Mouse (Mus musculus) lung, embryonic 16.5 days (tissue): ENCODE results near the gene Cox6a1. TPM values are rescaled to one million over a fixed set of nuclear protein-coding genes. Genes with fewer than 3 reads are reported as not detected.

Experiments used
- ATAC-seq: fragments of 200-750 bp; cut with Nextera tagmentation; 2 replicates; pipeline ENCODE4 v1.8.0; 2017; ENCODE audit warnings: low read depth, mild to moderate bottlenecking, moderate library complexity
- H3K27ac ChIP-seq: fragments of 300-500 bp; sonication (generic); 2 replicates; pipeline ENCODE4 v1.5.1; 2014; ENCODE audit warnings: mild to moderate bottlenecking, control low read depth, low read length
- H3K27me3 ChIP-seq: fragments of 300-500 bp; sonication (generic); 2 replicates; pipeline ENCODE4 v1.6.1; 2014; ENCODE audit warnings: low read depth, low read length, mixed read lengths; ENCODE audit not compliant: control insufficient read depth, insufficient read depth
- H3K36me3 ChIP-seq: fragments of 300-500 bp; sonication (generic); 2 replicates; pipeline ENCODE4 v1.6.1; 2014; ENCODE audit warnings: low read length; ENCODE audit not compliant: control insufficient read depth, insufficient read depth
- H3K4me1 ChIP-seq: fragments of 300-500 bp; sonication (generic); replicated peaks from 2 replicates; pipeline ENCODE4 v1.6.1; 2014; ENCODE audit warnings: low read length, mixed read lengths; ENCODE audit not compliant: control insufficient read depth, insufficient read depth
- H3K4me2 ChIP-seq: fragments of 300-500 bp; sonication (generic); 2 replicates; pipeline ENCODE4 v1.6.1; 2014; ENCODE audit warnings: low read depth, low read length, control low read depth
- H3K4me3 ChIP-seq: fragments of 300-500 bp; sonication (generic); 2 replicates; pipeline ENCODE4 v1.5.1; 2014; ENCODE audit warnings: mild to moderate bottlenecking, low read length, control low read depth
- H3K9ac ChIP-seq: fragments of 300-500 bp; sonication (generic); 2 replicates; pipeline ENCODE4 v1.6.1; 2014; ENCODE audit warnings: low read length, control low read depth
- H3K9me3 ChIP-seq: fragments of 300-500 bp; sonication (generic); 2 replicates; pipeline ENCODE4 v1.6.1; 2016; ENCODE audit warnings: low read length; ENCODE audit not compliant: control insufficient read depth
- WGBS: fragments of 180-500 bp; shearing (Covaris S2); extraction: QIAGEN DNeasy Blood & Tissue Kit; methylation state at CpG from one replicate; pipeline ENCODE4 v1.1.7; 2014; 5-methylcytosine and 5-hydroxymethylcytosine counted together
- polyA plus RNA-seq: library from polyadenylated mRNA; unstranded; fragments of >200 nt; fragmentation: Nextera tagmentation; extraction: Ambion mirVana; gene quantifications from 2 replicates; pipeline ENCODE4 v1.2.1, GENCODE M21; 2015

Gene Cox6a1
- polyA plus RNA-seq, 1 experiment from 2014 or later = 937 TPM

- Histone ChIP-seq H3K4me3 (no peak overlapping the region), H3K9ac (no peak overlapping the region), H3K4me2 (no peak overlapping the region), H3K27me3 (no peaks in the 10 kb centered on the region), H3K4me1 (peaks cover 14% of the 10 kb centered on the region), H3K27ac (no peak overlapping the region), H3K36me3 (peaks cover 37% of the 10 kb centered on the region), H3K9me3 (no peaks in the 10 kb centered on the region)
- 69% methylated on average over 9 of the region's 9 CpGs for WGBS
- ATAC-seq = no peak
Measured at GRCm38 (mm10) chr5:115330955-115331354, 17.8 kb downstream of the Cox6a1 start.

GRCm38 (mm10) chr5:115327610-115328548 lies 20.9 kb downstream of the Cox6a1 start:
- H3K36me3 ChIP-seq = peaks cover 13% of the 10 kb centered on the region
- under 1% methylated on average over 50 of the region's 55 CpGs for WGBS
- H3K27ac ChIP-seq = peak overlapping the region; percentile 86
- H3K4me2 ChIP-seq = peak overlapping the region; percentile 72
- H3K9me3 ChIP-seq = no peaks in the 10 kb centered on the region
- peak; percentile 13; the same call in 1 of the 2 replicates for ATAC-seq
- H3K27me3 ChIP-seq = no peaks in the 10 kb centered on the region
- H3K9ac ChIP-seq = peak overlapping the region; percentile 94
- peaks cover 16% of the 10 kb centered on the region for H3K4me1 ChIP-seq
- peak overlapping the region; percentile 90 for H3K4me3 ChIP-seq

GRCm38 (mm10) chr5:115326875-115327609 lies 21.7 kb downstream of the Cox6a1 start, which contains the start of gene Srsf9:
Srsf9 (plus strand) TSS chr5:115327177.
- Histone ChIP-seq H3K4me1 (peaks cover 16% of the 10 kb centered on the region), H3K9ac (peak within 1 kb of the TSS; percentile 94), H3K36me3 (peaks cover 7% of the 10 kb centered on the region), H3K4me3 (peak within 1 kb of the TSS; percentile 90), H3K27ac (peak within 1 kb of the TSS; percentile 86), H3K4me2 (peak within 1 kb of the TSS; percentile 72), H3K9me3 (no peaks in the 10 kb centered on the region), H3K27me3 (no peaks in the 10 kb centered on the region)
- WGBS = 0% methylated on average over 85 of the region's 97 CpGs
- peak; percentile 96 for ATAC-seq

GRCm38 (mm10) chr5:115326256-115326831 lies 22.4 kb downstream of the Cox6a1 start:
- no peaks in the 10 kb centered on the region for H3K27me3 ChIP-seq
- peaks cover 16% of the 10 kb centered on the region for H3K4me1 ChIP-seq
- peak overlapping the region; percentile 72 for H3K4me2 ChIP-seq
- H3K36me3 ChIP-seq = 0 out of 2 replicates have a peak, but pooled peaks cover 4% of the 10 kb centered on the region
- H3K27ac ChIP-seq = peak overlapping the region; percentile 77
- no peaks in the 10 kb centered on the region for H3K9me3 ChIP-seq
- H3K4me3 ChIP-seq = peak overlapping the region; percentile 90
- 21% methylated on average over 11 of the region's 11 CpGs for WGBS
- H3K9ac ChIP-seq = peak overlapping the region; percentile 94
- peak; percentile 45 for ATAC-seq

- peak overlapping the region; percentile 52 for H3K9ac ChIP-seq
- peak overlapping the region; percentile 64 for H3K4me2 ChIP-seq
- peak; percentile 96 for ATAC-seq
- peak overlapping the region; percentile 47 for H3K27ac ChIP-seq
- H3K4me1 ChIP-seq = peaks cover 15% of the 10 kb centered on the region
- H3K27me3 ChIP-seq = no peaks in the 10 kb centered on the region
- H3K36me3 ChIP-seq = no peaks in the 10 kb centered on the region
- WGBS = under 1% methylated on average over 22 of the region's 22 CpGs
- H3K4me3 ChIP-seq = peak overlapping the region; percentile 41
- no peaks in the 10 kb centered on the region for H3K9me3 ChIP-seq
Measured at GRCm38 (mm10) chr5:115319004-115319940, 29.5 kb downstream of the Cox6a1 start.

- 11% methylated on average over 10 of the region's 10 CpGs for WGBS
- ATAC-seq = no peak
- Histone ChIP-seq H3K4me2 (peak overlapping the region; percentile 1; the same call in 1 of the 2 replicates), H3K4me3 (no peak overlapping the region), H3K36me3 (no peaks in the 10 kb centered on the region), H3K9ac (no peak overlapping the region; the same call in 1 of the 2 replicates), H3K27me3 (no peaks in the 10 kb centered on the region), H3K27ac (no peak overlapping the region; the same call in 1 of the 2 replicates), H3K4me1 (peaks cover 24% of the 10 kb centered on the region), H3K9me3 (no peaks in the 10 kb centered on the region)
Measured at GRCm38 (mm10) chr5:115317645-115318328, 31.0 kb downstream of the Cox6a1 start.

- peaks cover 25% of the 10 kb centered on the region for H3K4me1 ChIP-seq
- H3K4me2 ChIP-seq = peak overlapping the region; percentile 1; the same call in 1 of the 2 replicates
- peak overlapping the region; percentile 16; the same call in 1 of the 2 replicates for H3K9ac ChIP-seq
- no peaks in the 10 kb centered on the region for H3K36me3 ChIP-seq
- H3K4me3 ChIP-seq = no peak overlapping the region
- WGBS = 19% methylated on average over 14 of the region's 14 CpGs
- H3K27me3 ChIP-seq = no peaks in the 10 kb centered on the region
- ATAC-seq = no peak
- no peak overlapping the region; the same call in 1 of the 2 replicates for H3K27ac ChIP-seq
- no peaks in the 10 kb centered on the region for H3K9me3 ChIP-seq
Measured at GRCm38 (mm10) chr5:115316968-115317644, 31.7 kb downstream of the Cox6a1 start.
